24 mouse cellular contexts compared by ENCODE assay signal in the genomic region with DNA sequence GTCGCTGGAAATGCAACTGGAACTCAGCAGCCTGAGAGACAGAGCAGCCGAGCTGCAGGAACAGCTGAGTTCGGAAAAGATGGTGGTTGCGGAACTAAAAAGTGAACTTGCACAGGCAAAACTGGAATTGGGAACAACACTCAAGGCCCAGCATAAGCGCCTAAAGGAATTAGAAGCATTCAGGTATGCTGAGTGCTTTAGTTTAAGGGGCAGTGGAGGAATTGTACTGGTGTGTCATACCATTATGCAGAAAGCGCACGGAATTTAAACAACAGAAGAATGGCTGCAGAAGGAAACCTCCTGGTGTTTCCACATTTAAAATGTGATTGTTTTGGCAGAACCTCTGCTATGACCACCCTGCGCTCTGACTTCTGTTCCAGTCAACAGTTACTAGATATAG.
"Had no signal": no experiment of that assay in that cellular context is flagged by ENCODE, and none has a peak within 500 bp of the region (broad histone marks: within the 10 kb centered on the region; RNA-seq: fewer than 3 reads in every experiment).

No protein-coding gene starts in this region.

- H3K27me3 ChIP-seq: heart, embryonic 13.5 days; heart, embryonic 15.5 days; hindbrain, embryonic 13.5 days; hindbrain, embryonic 15.5 days; kidney, embryonic 15.5 days; limb, embryonic 12.5 days had no signal

- H3K4me1 ChIP-seq: heart, embryonic 13.5 days; heart, embryonic 15.5 days; hindbrain, embryonic 13.5 days; hindbrain, embryonic 15.5 days; kidney, embryonic 15.5 days; limb, embryonic 10.5 days; limb, embryonic 12.5 days had no signal

- H3K27ac ChIP-seq: heart, adult 2 months; heart, embryonic 13.5 days; heart, embryonic 15.5 days; hindbrain, embryonic 13.5 days; hindbrain, embryonic 15.5 days; hindbrain, postnatal 0 days; kidney, embryonic 15.5 days; kidney, postnatal 0 days; limb, embryonic 10.5 days; limb, embryonic 12.5 days had no signal

- ATAC-seq: hindbrain, postnatal 0 days; intestine, embryonic 16.5 days had no signal

- H3K9me3 ChIP-seq: heart, embryonic 13.5 days; heart, embryonic 15.5 days; hindbrain, embryonic 13.5 days; hindbrain, embryonic 15.5 days; kidney, embryonic 15.5 days; limb, embryonic 10.5 days; limb, embryonic 12.5 days had no signal

- DNase-seq: gastrocnemius, postnatal 14 days; gastrocnemius, postnatal 36 days; heart, adult 11 months; heart, adult 2 months; heart, postnatal 14 days; heart, postnatal 36 days; kidney, adult 11 months; kidney, adult 2 months; kidney, adult 9 months; kidney, postnatal 14 days; kidney, postnatal 36 days; layer of hippocampus, adult 9-11 months; layer of hippocampus, postnatal 36 days had no signal

- H3K4me2 ChIP-seq: heart, embryonic 11.5 days; heart, embryonic 13.5 days; heart, embryonic 15.5 days; hindbrain, embryonic 13.5 days; hindbrain, embryonic 15.5 days; kidney, embryonic 15.5 days; limb, embryonic 12.5 days had no signal

- H3K9ac ChIP-seq: heart, embryonic 13.5 days; heart, embryonic 15.5 days; hindbrain, embryonic 13.5 days; hindbrain, embryonic 15.5 days; kidney, embryonic 15.5 days; limb, embryonic 12.5 days had no signal

- H3K4me3 ChIP-seq: heart, adult 2 months; heart, embryonic 13.5 days; heart, embryonic 15.5 days; hindbrain, embryonic 13.5 days; hindbrain, embryonic 15.5 days; kidney, embryonic 15.5 days; limb, embryonic 10.5 days; limb, embryonic 12.5 days had no signal
